Mouse (Mus musculus): ENCODE measurements around the gene Serpina7. TPM values are rescaled to one million over a fixed set of nuclear protein-coding genes. Genes with fewer than 3 reads are reported as not detected.

The Serpina7 gene
- total and polyA plus RNA-seq, 2 experiments: 4.3 to 30.1 TPM

DNA sequence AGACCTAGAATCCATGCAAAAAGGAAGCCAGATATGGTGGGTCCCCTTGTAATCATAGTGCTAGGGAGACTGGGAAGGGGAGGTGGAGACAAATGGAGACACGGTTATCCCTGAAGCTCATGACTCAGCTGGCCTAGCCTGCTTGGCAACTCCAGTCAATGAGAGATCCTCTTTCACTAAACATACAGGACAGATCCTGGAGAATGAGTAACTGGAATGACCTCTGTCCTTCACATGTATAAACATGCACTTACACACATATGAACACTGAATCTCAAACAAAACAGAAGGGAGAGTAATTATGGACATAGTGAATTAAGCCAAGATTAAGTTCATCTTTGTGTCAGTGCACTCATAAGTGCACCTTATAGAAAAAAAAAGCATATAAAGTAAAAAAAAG is 31.9 kb downstream of the Serpina7 start:
- no peaks in the 10 kb centered on the region for H3K36me3 ChIP-seq (ENCODE audit: control insufficient read depth, insufficient read depth, low read length)
- H3K27ac ChIP-seq (replicated peaks; ENCODE audit: insufficient read depth, low read depth, low read length): no peak overlapping the region
- no peak overlapping the region for H3K4me3 ChIP-seq (ENCODE audit: insufficient read depth, low read depth, low read length)
- no peaks in the 10 kb centered on the region for H3K4me1 ChIP-seq (ENCODE audit: control insufficient read depth, insufficient read depth, low read length)
- H3K79me2 ChIP-seq (ENCODE audit: control insufficient read depth, insufficient read depth, low read length): no peaks in the 10 kb centered on the region
- no peak overlapping the region for H3K9ac ChIP-seq (ENCODE audit: low read depth, low read length)
- peak; percentile 56 for DNase-seq (ENCODE audit: extremely low read depth, low read depth, low spot score)
- TF ChIP-seq POLR2A (IDR thresholded peaks at IDR 0.05; ENCODE audit: extremely low read depth, insufficient read depth, low read length) (no peak), CTCF (IDR thresholded peaks at IDR 0.05; ENCODE audit: low read depth, low read length) (no peak)
- H3K27me3 ChIP-seq (ENCODE audit: control insufficient read depth, insufficient read depth, low read length): no peaks in the 10 kb centered on the region
- WGBS: 7% methylated on average over 1 of the region's 1 CpGs

DNA sequence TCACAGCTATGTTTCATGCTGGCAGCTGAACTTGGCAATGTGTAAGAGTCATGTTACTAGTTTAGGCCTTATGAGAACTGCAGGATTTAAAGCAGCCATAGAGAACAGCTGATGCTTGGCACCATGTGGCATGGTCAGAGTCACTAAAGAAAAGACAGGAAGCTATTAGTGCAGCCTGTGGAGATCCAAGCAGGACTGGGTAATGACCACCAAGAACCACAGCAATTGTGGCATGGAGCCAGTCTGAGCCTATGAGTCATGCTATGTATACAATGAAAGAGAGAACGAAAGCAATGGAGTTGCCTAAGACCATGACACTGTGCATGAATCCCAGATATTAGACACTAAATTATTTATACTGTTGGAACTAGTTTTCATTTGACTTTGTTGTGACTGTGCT is 33.1 kb downstream of the Serpina7 start:
- no peak for DNase-seq (ENCODE audit: extremely low read depth, low read depth, low spot score)
- WGBS: 55% methylated on average over 1 of the region's 1 CpGs
- Histone ChIP-seq H3K27me3 (ENCODE audit: control insufficient read depth, insufficient read depth, low read length) (no peaks in the 10 kb centered on the region), H3K79me2 (ENCODE audit: control insufficient read depth, insufficient read depth, low read length) (no peaks in the 10 kb centered on the region), H3K4me3 (ENCODE audit: insufficient read depth, low read depth, low read length) (no peak overlapping the region), H3K36me3 (ENCODE audit: control insufficient read depth, insufficient read depth, low read length) (no peaks in the 10 kb centered on the region), H3K9ac (ENCODE audit: low read depth, low read length) (no peak overlapping the region), H3K27ac (replicated peaks; ENCODE audit: insufficient read depth, low read depth, low read length) (no peak overlapping the region), H3K4me1 (ENCODE audit: control insufficient read depth, insufficient read depth, low read length) (no peaks in the 10 kb centered on the region)
- TF ChIP-seq CTCF (IDR thresholded peaks at IDR 0.05; ENCODE audit: low read depth, low read length): no peak

DNA sequence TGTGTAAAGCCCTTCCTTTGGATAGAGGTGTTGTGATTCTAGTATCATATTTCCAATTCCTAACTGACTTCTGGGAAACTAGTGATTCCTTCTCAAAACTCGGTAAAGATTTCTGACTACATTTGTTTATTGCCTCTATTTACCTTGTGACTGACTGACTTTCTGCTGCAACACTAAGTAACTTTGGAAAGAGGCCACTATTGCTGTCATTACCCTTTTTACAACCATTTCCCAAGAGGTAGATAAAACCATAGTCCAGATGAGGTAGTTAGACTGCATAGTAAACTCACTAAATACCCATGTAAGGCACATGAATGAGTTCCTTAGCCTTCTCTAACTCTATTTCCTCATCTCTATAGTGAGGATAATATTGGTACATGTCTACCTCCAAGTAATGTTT is 43.9 kb downstream of the Serpina7 start:
- TF ChIP-seq POLR2A (IDR thresholded peaks at IDR 0.05; ENCODE audit: extremely low read depth, insufficient read depth, low read length) (no peak), CTCF (IDR thresholded peaks at IDR 0.05; ENCODE audit: low read depth, low read length) (no peak)
- Histone ChIP-seq H3K27ac (replicated peaks; ENCODE audit: insufficient read depth, low read depth, low read length) (no peak overlapping the region), H3K4me1 (ENCODE audit: control insufficient read depth, insufficient read depth, low read length) (peaks cover 4% of the 10 kb centered on the region; the same call in 1 of the 2 replicates), H3K27me3 (ENCODE audit: control insufficient read depth, insufficient read depth, low read length) (no peaks in the 10 kb centered on the region), H3K4me3 (ENCODE audit: insufficient read depth, low read depth, low read length) (no peak overlapping the region), H3K36me3 (ENCODE audit: control insufficient read depth, insufficient read depth, low read length) (no peaks in the 10 kb centered on the region), H3K79me2 (ENCODE audit: control insufficient read depth, insufficient read depth, low read length) (no peaks in the 10 kb centered on the region), H3K9ac (ENCODE audit: low read depth, low read length) (no peak overlapping the region)
- 22% methylated on average over 1 of the region's 1 CpGs for whole genome bisulfite sequencing
- DNase-seq (ENCODE audit: extremely low read depth, low read depth, low spot score): peak; percentile 88

DNA sequence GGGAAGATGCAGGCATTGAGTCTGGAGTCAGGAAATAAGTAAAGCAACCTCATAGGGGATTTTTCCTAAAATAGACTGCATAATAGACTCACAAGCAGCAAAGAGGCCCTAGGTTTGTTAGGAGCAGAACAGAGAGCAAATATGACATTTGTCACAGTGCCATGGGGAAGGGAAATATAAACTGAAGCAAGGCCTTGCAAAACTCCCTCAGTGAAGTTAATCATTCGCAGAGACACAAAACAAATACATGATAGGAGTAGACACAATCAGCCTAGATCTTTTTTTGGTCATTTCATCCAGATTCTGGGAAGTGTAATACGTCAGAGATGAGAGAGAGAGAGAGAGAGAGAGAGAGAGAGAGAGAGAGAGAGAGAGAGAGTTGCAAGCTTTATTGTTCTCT is 45.7 kb downstream of the Serpina7 start:
- peak; percentile 95 for DNase-seq (ENCODE audit: extremely low read depth, low read depth, low spot score)
- 17% methylated on average over 2 of the region's 2 CpGs for WGBS
- Histone ChIP-seq H3K27ac (replicated peaks; ENCODE audit: insufficient read depth, low read depth, low read length) (no peak overlapping the region), H3K27me3 (ENCODE audit: control insufficient read depth, insufficient read depth, low read length) (no peaks in the 10 kb centered on the region), H3K9ac (ENCODE audit: low read depth, low read length) (no peak overlapping the region), H3K4me1 (ENCODE audit: control insufficient read depth, insufficient read depth, low read length) (peaks cover 4% of the 10 kb centered on the region; the same call in 1 of the 2 replicates), H3K79me2 (ENCODE audit: control insufficient read depth, insufficient read depth, low read length) (no peaks in the 10 kb centered on the region), H3K36me3 (ENCODE audit: control insufficient read depth, insufficient read depth, low read length) (no peaks in the 10 kb centered on the region), H3K4me3 (ENCODE audit: insufficient read depth, low read depth, low read length) (no peak overlapping the region)
- no peak for TF ChIP-seq POLR2A (IDR thresholded peaks at IDR 0.05; ENCODE audit: extremely low read depth, insufficient read depth, low read length)
- no peak for TF ChIP-seq CTCF (IDR thresholded peaks at IDR 0.05; ENCODE audit: low read depth, low read length)

DNA sequence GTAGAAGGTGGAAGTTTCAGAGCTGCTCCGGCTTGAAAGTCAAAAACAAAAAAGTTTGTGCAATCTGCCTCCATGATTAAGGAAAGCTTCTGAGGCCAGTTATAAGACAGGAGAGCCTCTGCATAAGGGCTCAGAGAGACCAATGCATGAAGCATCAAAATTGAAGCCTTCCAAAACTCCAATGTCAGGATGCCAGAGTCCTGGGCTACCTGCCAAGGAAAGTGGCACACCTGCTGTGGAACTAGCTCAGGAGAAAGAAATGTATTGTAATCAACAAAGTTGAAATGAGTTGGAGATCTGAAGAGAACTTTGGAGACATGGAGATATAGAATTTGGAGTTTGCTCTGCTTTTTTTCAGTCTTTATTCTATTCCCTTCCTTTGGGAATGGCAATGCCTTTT is 47.4 kb downstream of the Serpina7 start:
- no peak overlapping the region for H3K9ac ChIP-seq (ENCODE audit: low read depth, low read length)
- H3K4me1 ChIP-seq (ENCODE audit: control insufficient read depth, insufficient read depth, low read length): peaks cover 4% of the 10 kb centered on the region; the same call in 1 of the 2 replicates
- 96% methylated on average over 1 of the region's 1 CpGs for WGBS
- no peak overlapping the region for H3K4me3 ChIP-seq (ENCODE audit: insufficient read depth, low read depth, low read length)
- H3K27ac ChIP-seq (replicated peaks; ENCODE audit: insufficient read depth, low read depth, low read length): no peak overlapping the region
- no peaks in the 10 kb centered on the region for H3K36me3 ChIP-seq (ENCODE audit: control insufficient read depth, insufficient read depth, low read length)
- no peaks in the 10 kb centered on the region for H3K79me2 ChIP-seq (ENCODE audit: control insufficient read depth, insufficient read depth, low read length)
- no peaks in the 10 kb centered on the region for H3K27me3 ChIP-seq (ENCODE audit: control insufficient read depth, insufficient read depth, low read length)
- TF ChIP-seq CTCF (IDR thresholded peaks at IDR 0.05; ENCODE audit: low read depth, low read length) (no peak), POLR2A (IDR thresholded peaks at IDR 0.05; ENCODE audit: extremely low read depth, insufficient read depth, low read length) (no peak)
- peak; percentile 51 for DNase-seq (ENCODE audit: extremely low read depth, low read depth, low spot score)

Other genes with a start within 250 kb of the Serpina7 start
- not detected in 2 replicates for gene Nrk, start 170.8 kb downstream of the Serpina7 start, total RNA-seq (2014; rRNA removed)
- not detected in 2 replicates for gene Nrk, start 170.8 kb downstream of the Serpina7 start, polyA plus RNA-seq (2012; rRNA removed)
- 0.18 TPM in 1 of 2 replicates, not detected in the other for gene 4930513O06Rik, start 1.0 kb upstream of the Serpina7 start, total RNA-seq (2014; rRNA removed)
- gene 4930513O06Rik, start 1.0 kb upstream of the Serpina7 start, polyA plus RNA-seq (2012; rRNA removed): 0.16 TPM in 1 of 2 replicates, not detected in the other
- not detected in 2 replicates for gene 4933428M09Rik, start 94.0 kb upstream of the Serpina7 start, total RNA-seq (2014; rRNA removed)
- gene 4933428M09Rik, start 94.0 kb upstream of the Serpina7 start, polyA plus RNA-seq (2012; rRNA removed): not detected in 2 replicates
- gene Mum1l1, start 124.8 kb upstream of the Serpina7 start, total RNA-seq (2014; rRNA removed): 0.09 and 0.20 TPM in 2 replicates
- 0.02 TPM in 1 of 2 replicates, not detected in the other for gene Mum1l1, start 124.8 kb upstream of the Serpina7 start, polyA plus RNA-seq (2012; rRNA removed)
- gene Trap1a, start 248.4 kb upstream of the Serpina7 start, total RNA-seq (2014; rRNA removed): not detected in 2 replicates
- not detected in 2 replicates for gene Trap1a, start 248.4 kb upstream of the Serpina7 start, polyA plus RNA-seq (2012; rRNA removed)